Mouse (Mus musculus) kidney, postnatal 0 days (tissue): Measurements from ENCODE around the gene Slc5a10. TPM values are rescaled to one million over a fixed set of nuclear protein-coding genes. Genes with fewer than 3 reads are reported as not detected.

ENCODE experiments used
- ATAC-seq: fragments of 200-750 bp; cut with Nextera tagmentation; replicated peaks from 2 replicates; pipeline ENCODE4 v1.8.0; 2017; ENCODE audit warnings: low read depth, moderate number of reproducible peaks, moderate TSS enrichment, moderate library complexity; ENCODE audit not compliant: low FRiP score
- DNase-seq: peaks from one replicate; pipeline ENCODE4 v3.0.0-alpha.2; 2016; ENCODE audit warnings: low spot score
- H3K27ac ChIP-seq: fragments of 300-500 bp; sonication (generic); 2 replicates; pipeline ENCODE4 v1.5.1; 2014; ENCODE audit warnings: mild to moderate bottlenecking
- H3K27me3 ChIP-seq: fragments of 300-500 bp; sonication (generic); 2 replicates; pipeline ENCODE4 v1.6.1; 2014; ENCODE audit warnings: low read length, mixed read lengths; ENCODE audit not compliant: insufficient read depth
- H3K36me3 ChIP-seq: fragments of 300-500 bp; sonication (generic); 2 replicates; pipeline ENCODE4 v1.6.1; 2014; ENCODE audit warnings: low read length, mixed read lengths; ENCODE audit not compliant: insufficient read depth
- H3K4me1 ChIP-seq: fragments of 300-500 bp; sonication (generic); replicated peaks from 2 replicates; pipeline ENCODE4 v1.6.1; 2014; ENCODE audit warnings: antibody characterized with exemption, low read length, mixed read lengths; ENCODE audit not compliant: insufficient read depth
- H3K4me2 ChIP-seq: fragments of 300-500 bp; sonication (generic); 2 replicates; pipeline ENCODE4 v1.6.1; 2014; ENCODE audit warnings: mild to moderate bottlenecking, low read length, moderate library complexity, mixed read lengths
- H3K4me3 ChIP-seq: fragments of 300-500 bp; sonication (generic); replicated peaks from 2 replicates; pipeline ENCODE4 v1.5.1; 2014; ENCODE audit warnings: low read depth, low read length
- H3K9ac ChIP-seq: fragments of 300-500 bp; sonication (generic); 2 replicates; pipeline ENCODE4 v1.6.1; 2014; ENCODE audit warnings: low read depth, low read length
- H3K9me3 ChIP-seq: fragments of 300-500 bp; sonication (generic); replicated peaks from 2 replicates; pipeline ENCODE4 v1.6.1; 2016; ENCODE audit warnings: low read length, inconsistent platforms, mixed read lengths
- CTCF ChIP-seq: IDR thresholded peaks from 2 replicates; pipeline ENCODE4 v1.5.1; 2016; ENCODE audit warnings: antibody characterized with exemption, low read depth, mild to moderate bottlenecking, moderate library complexity
- WGBS: fragments of 180-500 bp; shearing (Covaris S2); extraction: QIAGEN DNeasy Blood & Tissue Kit; methylation state at CpG from one replicate; pipeline ENCODE4 v1.1.7; 2014; 5-methylcytosine and 5-hydroxymethylcytosine counted together
- polyA plus RNA-seq: library from polyadenylated mRNA; unstranded; fragments of >200 nt; fragmentation: Nextera tagmentation; extraction: Ambion mirVana; gene quantifications from 2 replicates; pipeline ENCODE4 v1.2.1, GENCODE M21; 2015

Slc5a10 gene
- polyA plus RNA-seq, 1 experiment from 2014 or later, result 19.6 TPM

- Histone ChIP-seq H3K9ac (no peak overlapping the region), H3K36me3 (no peaks in the 10 kb centered on the region), H3K4me1 (no peaks in the 10 kb centered on the region), H3K4me2 (no peak overlapping the region), H3K9me3 (no peaks in the 10 kb centered on the region), H3K27ac (no peak overlapping the region), H3K4me3 (no peak overlapping the region), H3K27me3 (no peaks in the 10 kb centered on the region)
- WGBS, result 96% methylated on average over 5 of the region's 5 CpGs
- no peak for DNase-seq
- ATAC-seq, result no peak
- no peak for TF ChIP-seq CTCF
Measured at GRCm38 (mm10) chr11:61649163-61649580, 71.5 kb downstream of the Slc5a10 start.

- Histone ChIP-seq H3K27ac (no peak overlapping the region), H3K9me3 (no peaks in the 10 kb centered on the region), H3K36me3 (no peaks in the 10 kb centered on the region), H3K4me1 (no peaks in the 10 kb centered on the region), H3K9ac (no peak overlapping the region), H3K4me2 (no peak overlapping the region), H3K4me3 (no peak overlapping the region), H3K27me3 (no peaks in the 10 kb centered on the region)
- DNase-seq (no peak), ATAC-seq (no peak)
- no peak for TF ChIP-seq CTCF
- WGBS, result 40% methylated on average over 7 of the region's 7 CpGs
Measured at GRCm38 (mm10) chr11:61648749-61649115, 71.9 kb downstream of the Slc5a10 start.

GRCm38 (mm10) chr11:61647956-61648748 lies 72.5 kb downstream of the Slc5a10 start:
- no peaks in the 10 kb centered on the region for H3K27me3 ChIP-seq
- no peaks in the 10 kb centered on the region for H3K4me1 ChIP-seq
- no peak overlapping the region for H3K9ac ChIP-seq
- H3K4me3 ChIP-seq, result no peak overlapping the region
- DNase-seq, result no peak
- no peak overlapping the region for H3K4me2 ChIP-seq
- WGBS, result 40% methylated on average over 6 of the region's 6 CpGs
- no peak overlapping the region; the same call in 1 of the 2 replicates for H3K27ac ChIP-seq
- H3K36me3 ChIP-seq, result no peaks in the 10 kb centered on the region
- no peak for TF ChIP-seq CTCF
- no peaks in the 10 kb centered on the region for H3K9me3 ChIP-seq
- 0 out of 2 replicates have a peak, but pooled peaks have one; percentile 21 for ATAC-seq

DNA sequence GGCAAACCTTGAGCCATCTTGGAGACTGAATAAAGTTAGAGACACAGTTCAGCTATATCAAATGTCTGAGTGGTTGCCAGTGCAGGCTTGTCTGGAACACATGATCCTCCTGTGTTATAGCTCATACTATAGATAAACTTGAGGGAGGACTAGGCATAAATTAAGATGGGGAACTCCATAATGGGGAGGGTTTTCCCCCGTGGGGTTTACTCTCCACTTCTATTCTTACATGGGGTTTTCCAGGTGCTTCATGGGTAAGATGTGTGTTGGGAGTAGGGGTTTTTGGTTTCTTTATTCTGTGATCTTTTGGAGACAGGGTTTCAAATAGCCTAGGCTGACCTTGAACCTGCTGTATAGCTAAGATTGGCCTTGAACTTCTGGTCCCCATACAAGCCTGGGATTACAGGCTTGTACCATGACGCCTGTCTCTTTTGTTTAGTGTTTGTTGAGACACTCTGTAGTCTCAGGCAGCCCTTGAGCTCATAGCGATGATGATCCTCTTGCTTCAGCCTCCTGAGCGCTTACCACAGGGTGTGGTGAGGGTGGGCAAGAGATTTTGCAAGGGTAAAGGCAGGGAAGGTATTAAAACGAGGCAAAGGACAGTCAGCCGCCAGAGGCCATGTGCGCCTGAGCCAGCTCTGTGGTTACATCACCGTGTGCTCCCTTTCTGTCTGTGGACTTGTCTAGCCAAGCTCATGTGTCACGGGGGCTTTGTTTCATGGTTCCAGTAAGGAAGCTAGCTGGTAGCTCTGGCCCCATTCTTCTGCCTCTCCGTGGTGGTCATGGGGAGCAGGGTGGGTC lies 73.3 kb downstream of the Slc5a10 start:
- no peaks in the 10 kb centered on the region for H3K4me1 ChIP-seq
- ATAC-seq (no peak), DNase-seq (no peak)
- 68% methylated on average over 10 of the region's 10 CpGs for WGBS
- H3K27me3 ChIP-seq, result no peaks in the 10 kb centered on the region
- TF ChIP-seq CTCF, result no peak
- H3K9me3 ChIP-seq, result no peaks in the 10 kb centered on the region
- H3K36me3 ChIP-seq, result no peaks in the 10 kb centered on the region
- H3K4me2 ChIP-seq, result no peak overlapping the region
- H3K9ac ChIP-seq, result no peak overlapping the region
- no peak overlapping the region for H3K4me3 ChIP-seq
- H3K27ac ChIP-seq, result no peak overlapping the region

DNA sequence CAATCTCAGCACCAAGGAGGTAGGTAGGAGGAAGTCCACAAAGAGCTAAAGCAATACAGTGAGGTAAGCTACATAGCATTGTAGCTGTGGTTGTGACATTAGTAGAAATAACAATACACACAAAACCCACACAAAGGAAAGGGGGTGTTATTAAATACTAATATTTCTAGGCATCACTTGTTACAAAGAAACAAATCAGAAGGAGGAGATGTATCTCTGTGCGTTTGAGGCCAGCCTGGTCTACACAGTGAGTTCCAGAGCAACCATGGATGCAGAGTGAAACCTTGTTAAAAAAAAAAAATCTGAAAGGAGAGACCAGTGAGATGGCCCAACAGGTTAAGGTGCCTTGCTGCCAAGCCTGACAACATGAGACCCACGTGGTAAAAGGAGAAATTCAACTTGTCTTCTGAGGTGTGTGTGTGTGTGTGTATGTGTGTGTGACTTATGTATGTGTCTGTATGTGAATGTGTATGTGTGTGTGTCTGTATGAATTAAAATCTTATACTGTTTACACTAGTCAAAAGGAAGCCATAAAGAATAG lies 74.1 kb downstream of the Slc5a10 start:
- no peak for ATAC-seq
- Histone ChIP-seq H3K27ac (no peak overlapping the region), H3K4me3 (no peak overlapping the region), H3K27me3 (no peaks in the 10 kb centered on the region), H3K4me2 (no peak overlapping the region), H3K4me1 (no peaks in the 10 kb centered on the region), H3K36me3 (no peaks in the 10 kb centered on the region), H3K9ac (no peak overlapping the region), H3K9me3 (no peaks in the 10 kb centered on the region)
- no peak for DNase-seq
- no peak for TF ChIP-seq CTCF
- 58% methylated on average over 2 of the region's 2 CpGs for WGBS

DNA sequence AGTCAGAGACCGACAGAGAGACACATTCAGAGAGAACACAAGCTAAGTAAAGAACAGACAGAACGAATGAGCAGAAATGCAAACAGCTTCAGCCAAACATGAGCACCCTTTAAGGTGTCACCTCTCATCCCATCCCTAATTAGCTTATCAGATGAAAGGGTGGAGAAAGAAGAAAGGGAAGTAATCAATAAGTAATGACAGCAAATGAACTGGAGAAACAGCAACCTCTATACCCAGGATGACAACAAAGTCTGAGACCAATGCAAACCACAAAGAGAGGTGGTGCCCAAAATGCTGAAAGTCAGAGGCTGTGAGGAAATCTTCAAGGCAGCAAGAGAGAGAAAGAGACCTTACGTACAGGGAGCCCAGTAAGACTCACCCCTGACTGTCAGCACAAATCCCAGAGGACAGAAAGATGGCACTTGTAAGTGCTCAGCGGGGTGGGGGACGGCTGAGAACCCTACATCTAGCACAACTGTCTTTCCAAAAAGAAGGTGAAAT lies 75.2 kb downstream of the Slc5a10 start:
- H3K4me2 ChIP-seq, result no peak overlapping the region
- H3K9me3 ChIP-seq, result no peaks in the 10 kb centered on the region
- no peaks in the 10 kb centered on the region for H3K27me3 ChIP-seq
- no peaks in the 10 kb centered on the region for H3K36me3 ChIP-seq
- no peak overlapping the region for H3K4me3 ChIP-seq
- WGBS, result 79% methylated on average over 5 of the region's 5 CpGs
- H3K27ac ChIP-seq, result no peak overlapping the region
- no peak for ATAC-seq
- no peaks in the 10 kb centered on the region for H3K4me1 ChIP-seq
- no peak for DNase-seq
- no peak overlapping the region for H3K9ac ChIP-seq
- no peak for TF ChIP-seq CTCF
